Mouse (Mus musculus): ENCODE data around the gene Mchr1. TPM values are rescaled to one million over a fixed set of nuclear protein-coding genes. Genes with fewer than 3 reads are reported as not detected.
A peak's percentile ranks its signal among the peaks of the same experiment; 100 is the strongest.

The Mchr1 gene
- polyA plus RNA-seq, 1 experiment from 2014 or later = 0.48 TPM

DNA sequence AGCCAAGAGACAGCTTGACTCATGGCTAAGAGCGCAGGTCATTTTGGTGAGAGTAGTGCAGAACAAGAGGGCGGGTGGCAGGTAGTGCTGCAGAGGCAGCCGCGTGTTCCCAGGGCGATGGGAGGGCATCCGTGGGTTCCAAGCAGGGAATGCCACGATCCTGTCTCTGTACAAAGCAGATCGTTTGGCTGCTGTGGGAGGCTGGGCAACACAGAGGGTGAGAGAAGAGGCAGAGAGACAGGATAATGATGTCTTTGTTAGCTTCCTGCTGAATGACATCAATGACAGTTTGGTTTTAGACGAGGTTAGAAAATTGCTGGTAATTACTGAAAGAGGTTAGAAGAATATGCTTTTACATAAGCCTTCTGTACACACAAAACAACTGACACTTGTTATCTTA, 23.0 kb downstream of the Mchr1 start:
- no peak for DNase-seq (ENCODE audit: low spot score)
- Histone ChIP-seq H3K27me3 (ENCODE audit: insufficient read depth, poor library complexity, severe bottlenecking) (no peaks in the 10 kb centered on the region), H3K36me3 (no peaks in the 10 kb centered on the region), H3K9me3 (no peaks in the 10 kb centered on the region), H3K4me1 (peaks cover 7% of the 10 kb centered on the region; the same call in 1 of the 2 replicates), H3K27ac (no peak overlapping the region), H3K4me3 (no peak overlapping the region)
- 60% methylated on average over 9 of the region's 9 CpGs for WGBS

DNA sequence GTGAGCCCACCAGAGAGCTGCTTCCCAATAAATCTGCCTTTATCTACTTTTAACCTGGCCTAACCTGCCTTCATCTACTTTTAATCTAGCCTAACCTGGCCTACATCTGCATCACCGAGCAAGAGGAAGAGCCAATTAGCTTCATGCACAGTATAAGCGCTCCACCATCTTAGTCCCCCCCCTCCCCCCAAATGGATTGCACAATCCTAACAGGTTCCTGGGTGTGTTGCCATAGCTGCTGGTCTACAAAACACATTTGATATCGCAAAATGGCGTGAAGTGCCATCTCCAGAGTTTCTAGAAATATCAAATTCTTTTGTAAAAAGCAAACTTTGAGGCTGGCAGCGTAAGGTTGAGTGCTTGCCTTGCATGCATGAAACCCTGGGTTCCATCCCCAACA, 24.0 kb downstream of the Mchr1 start:
- WGBS = 87% methylated on average over 5 of the region's 5 CpGs
- no peak for DNase-seq (ENCODE audit: low spot score)
- Histone ChIP-seq H3K36me3 (no peaks in the 10 kb centered on the region), H3K27ac (no peak overlapping the region), H3K9me3 (no peaks in the 10 kb centered on the region), H3K4me1 (peaks cover 9% of the 10 kb centered on the region), H3K4me3 (no peak overlapping the region), H3K27me3 (ENCODE audit: insufficient read depth, poor library complexity, severe bottlenecking) (no peaks in the 10 kb centered on the region)

- Histone ChIP-seq H3K4me3 (no peak overlapping the region), H3K27me3 (ENCODE audit: insufficient read depth, poor library complexity, severe bottlenecking) (no peaks in the 10 kb centered on the region), H3K27ac (no peak overlapping the region), H3K9me3 (no peaks in the 10 kb centered on the region), H3K36me3 (no peaks in the 10 kb centered on the region), H3K4me1 (peaks cover 13% of the 10 kb centered on the region)
- no peak for DNase-seq (ENCODE audit: low spot score)
- 87% methylated on average over 9 of the region's 9 CpGs for WGBS
Measured at GRCm38 (mm10) chr15:81260208-81260607, 24.9 kb downstream of the Mchr1 start.

GRCm38 (mm10) chr15:81264392-81265095, 29.2 kb downstream of the Mchr1 start:
- H3K4me3 ChIP-seq = no peak overlapping the region
- H3K27me3 ChIP-seq (ENCODE audit: insufficient read depth, poor library complexity, severe bottlenecking) = no peaks in the 10 kb centered on the region
- no peaks in the 10 kb centered on the region for H3K36me3 ChIP-seq
- H3K4me1 ChIP-seq = peaks cover 6% of the 10 kb centered on the region; the same call in 1 of the 2 replicates
- no peak overlapping the region for H3K27ac ChIP-seq
- no peaks in the 10 kb centered on the region for H3K9me3 ChIP-seq
- WGBS = 45% methylated on average over 16 of the region's 16 CpGs
- DNase-seq (ENCODE audit: low spot score) = no peak

DNA sequence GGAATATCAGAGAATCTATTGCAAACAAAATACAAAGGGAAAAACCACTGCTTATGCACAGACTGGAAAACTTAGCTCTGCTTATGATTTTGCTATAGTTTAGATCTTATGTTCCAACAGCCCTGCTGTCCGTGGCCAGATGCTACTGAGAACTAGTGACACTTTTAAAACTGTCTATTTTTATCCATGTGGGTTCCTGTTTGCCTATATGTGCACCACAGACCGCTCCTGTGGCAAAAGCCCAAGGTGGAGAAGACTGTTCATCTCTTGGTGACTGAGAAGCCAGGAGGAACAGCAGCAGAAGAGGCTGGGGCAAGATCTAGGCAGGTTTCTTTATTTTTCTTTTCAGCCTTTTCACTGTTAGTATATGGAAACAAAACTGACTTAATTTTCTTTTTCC, 32.1 kb downstream of the Mchr1 start:
- DNase-seq (ENCODE audit: low spot score) = no peak
- no peak overlapping the region for H3K27ac ChIP-seq
- no peaks in the 10 kb centered on the region for H3K36me3 ChIP-seq
- no peaks in the 10 kb centered on the region for H3K9me3 ChIP-seq
- H3K4me3 ChIP-seq = no peak overlapping the region
- WGBS = 83% methylated on average over 2 of the region's 2 CpGs
- no peaks in the 10 kb centered on the region for H3K27me3 ChIP-seq (ENCODE audit: insufficient read depth, poor library complexity, severe bottlenecking)
- H3K4me1 ChIP-seq = peaks cover 9% of the 10 kb centered on the region

DNA sequence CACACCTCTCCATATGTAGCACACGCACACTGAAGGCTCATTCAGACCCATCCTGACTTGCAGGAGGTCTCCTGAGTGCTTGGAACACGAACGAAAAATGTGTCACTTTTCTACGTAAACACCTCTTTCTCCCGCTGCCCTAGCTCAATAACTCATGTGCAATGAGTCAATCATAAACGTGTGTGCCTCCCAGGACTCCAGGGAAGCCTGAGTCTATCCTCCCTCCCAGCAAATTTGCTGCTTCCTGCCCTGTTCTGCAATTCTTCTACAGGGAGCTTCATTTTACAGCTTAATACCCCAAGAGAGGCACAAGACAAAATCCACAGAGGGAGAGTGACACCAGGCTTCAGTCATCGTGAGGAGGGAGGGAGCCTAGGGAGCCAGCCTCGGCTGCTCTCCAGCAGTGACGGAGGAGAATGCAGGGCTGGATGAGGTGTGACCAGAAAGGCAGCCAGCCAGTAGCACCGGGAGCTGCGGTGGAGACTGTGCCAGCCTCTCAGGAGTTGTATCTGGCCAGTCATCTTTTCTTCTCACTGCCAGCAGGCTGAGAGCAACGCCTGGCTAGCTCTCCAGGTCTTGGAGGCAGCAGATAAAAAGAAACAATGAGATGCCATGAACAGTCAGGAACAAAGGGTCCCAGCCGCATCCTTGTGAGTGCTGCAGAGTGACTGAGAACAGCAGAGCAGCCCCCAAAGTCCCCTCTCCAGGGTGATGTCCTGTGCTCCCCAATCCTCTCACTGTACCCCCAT, 37.2 kb downstream of the Mchr1 start:
- DNase-seq (ENCODE audit: low spot score) = no peak
- 0 out of 2 replicates have a peak overlapping the region, but pooled peaks have one; percentile 17 for H3K27ac ChIP-seq
- no peak overlapping the region for H3K4me3 ChIP-seq
- no peaks in the 10 kb centered on the region for H3K9me3 ChIP-seq
- 25% methylated on average over 13 of the region's 13 CpGs for WGBS
- peaks cover 12% of the 10 kb centered on the region for H3K4me1 ChIP-seq
- no peaks in the 10 kb centered on the region for H3K36me3 ChIP-seq
- peaks cover under 1% of the 10 kb centered on the region; the same call in 1 of the 2 replicates for H3K27me3 ChIP-seq (ENCODE audit: insufficient read depth, poor library complexity, severe bottlenecking)

DNA sequence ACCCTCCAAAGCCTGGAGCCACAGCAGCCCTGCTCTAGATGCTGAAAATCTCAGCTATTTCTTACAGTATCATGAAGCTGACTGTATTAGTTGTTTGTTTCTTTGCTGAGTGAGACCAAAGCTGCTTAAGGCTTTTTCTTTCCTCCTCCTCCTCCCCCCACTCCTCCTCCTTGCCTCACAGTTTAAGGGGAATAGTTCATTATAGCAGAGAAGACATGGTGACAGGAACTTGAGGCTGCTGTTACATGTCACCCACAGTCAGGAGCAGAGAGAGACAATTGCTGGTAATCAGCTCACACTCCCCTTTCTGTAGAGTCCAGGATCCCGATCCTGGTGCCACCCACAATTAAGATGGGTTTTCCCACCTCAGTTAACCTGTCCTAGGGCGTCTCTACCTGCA, 38.1 kb downstream of the Mchr1 start:
- no peak overlapping the region for H3K27ac ChIP-seq
- no peaks in the 10 kb centered on the region for H3K9me3 ChIP-seq
- no peak for DNase-seq (ENCODE audit: low spot score)
- H3K36me3 ChIP-seq = no peaks in the 10 kb centered on the region
- H3K4me1 ChIP-seq = peaks cover 18% of the 10 kb centered on the region
- H3K4me3 ChIP-seq = no peak overlapping the region
- 41% methylated on average over 2 of the region's 2 CpGs for WGBS
- H3K27me3 ChIP-seq (ENCODE audit: insufficient read depth, poor library complexity, severe bottlenecking) = peaks cover 8% of the 10 kb centered on the region; the same call in 1 of the 2 replicates

DNA sequence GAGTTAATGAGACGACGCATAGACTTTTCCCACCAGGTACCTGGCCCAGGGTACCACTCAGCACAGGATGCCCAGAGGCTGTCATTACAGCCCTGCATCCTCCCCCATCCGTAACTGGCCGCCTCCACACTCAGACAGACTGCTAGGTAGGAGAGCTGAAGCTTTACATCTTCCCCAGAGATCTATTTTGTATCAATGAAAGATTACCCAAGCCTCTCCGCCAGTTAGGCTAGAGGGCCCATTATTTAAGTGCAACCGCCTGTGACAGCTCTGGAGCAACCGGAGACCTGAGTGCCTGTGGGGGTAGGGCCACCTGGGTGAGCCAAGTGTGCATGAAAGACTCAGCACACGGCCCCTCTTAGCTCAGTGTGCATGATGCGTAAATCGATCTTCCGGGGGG, 42.6 kb downstream of the Mchr1 start:
- no peak overlapping the region for H3K4me3 ChIP-seq
- 38% methylated on average over 11 of the region's 11 CpGs for WGBS
- H3K27me3 ChIP-seq (ENCODE audit: insufficient read depth, poor library complexity, severe bottlenecking) = peaks cover 12% of the 10 kb centered on the region; the same call in 1 of the 2 replicates
- peaks cover 10% of the 10 kb centered on the region for H3K4me1 ChIP-seq
- H3K27ac ChIP-seq = no peak overlapping the region
- H3K9me3 ChIP-seq = no peaks in the 10 kb centered on the region
- DNase-seq (ENCODE audit: low spot score) = no peak
- no peaks in the 10 kb centered on the region for H3K36me3 ChIP-seq

DNA sequence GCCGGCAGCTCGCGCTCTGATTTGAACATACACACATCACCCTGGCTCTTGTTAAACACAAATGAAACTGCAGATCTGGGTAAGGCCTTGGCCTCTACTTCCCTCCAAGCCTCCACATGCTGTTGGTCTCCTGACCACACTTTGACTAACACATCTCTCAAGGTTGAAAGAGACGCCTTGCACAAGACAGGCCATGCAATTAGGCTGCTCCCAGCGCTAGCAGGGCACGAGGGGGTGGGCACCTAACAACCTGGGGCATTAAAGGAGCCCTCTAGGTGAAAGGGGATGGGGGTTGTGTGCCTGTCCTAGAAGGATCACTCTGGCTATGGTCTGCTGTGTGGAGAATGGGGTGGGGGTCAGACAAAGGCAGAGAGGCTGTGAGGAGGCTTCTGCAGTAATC, 43.4 kb downstream of the Mchr1 start:
- Histone ChIP-seq H3K27me3 (ENCODE audit: insufficient read depth, poor library complexity, severe bottlenecking) (peaks cover 12% of the 10 kb centered on the region; the same call in 1 of the 2 replicates), H3K36me3 (no peaks in the 10 kb centered on the region), H3K4me3 (no peak overlapping the region), H3K27ac (no peak overlapping the region), H3K4me1 (peaks cover 6% of the 10 kb centered on the region; the same call in 1 of the 2 replicates), H3K9me3 (no peaks in the 10 kb centered on the region)
- 81% methylated on average over 6 of the region's 6 CpGs for WGBS
- DNase-seq (ENCODE audit: low spot score) = no peak

DNA sequence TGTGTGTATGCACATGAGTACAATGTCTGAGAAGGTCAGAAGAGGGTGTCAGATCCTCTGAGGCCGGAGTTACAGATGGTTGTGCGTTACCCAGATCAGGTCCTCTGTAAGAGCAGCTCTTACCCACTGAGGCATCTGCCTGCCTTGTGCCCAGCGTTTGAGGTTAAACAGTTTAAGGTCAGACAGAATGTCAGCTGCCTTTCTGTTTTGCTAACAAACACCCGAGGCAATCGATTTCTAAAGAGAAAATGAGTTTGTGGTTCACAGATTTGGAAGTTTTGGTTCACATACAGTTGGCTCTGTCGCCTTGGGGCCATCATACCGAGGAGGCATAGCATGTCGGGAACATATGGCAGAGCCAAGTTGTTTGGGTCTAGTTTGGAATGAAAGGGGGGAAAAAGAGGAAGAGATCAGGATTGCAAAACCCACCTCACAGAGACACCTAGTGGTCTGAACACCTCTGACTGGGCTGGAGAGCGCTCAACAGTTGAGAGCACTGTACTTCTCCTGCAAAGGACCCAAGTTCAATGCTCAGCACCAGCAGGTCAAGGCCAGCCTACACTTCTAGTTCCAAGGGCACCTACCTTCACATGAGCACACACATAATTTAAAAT, 48.9 kb downstream of the Mchr1 start:
- no peak overlapping the region for H3K27ac ChIP-seq
- DNase-seq (ENCODE audit: low spot score) = no peak
- H3K4me3 ChIP-seq = no peak overlapping the region
- WGBS = 77% methylated on average over 9 of the region's 9 CpGs
- no peaks in the 10 kb centered on the region for H3K9me3 ChIP-seq
- no peaks in the 10 kb centered on the region for H3K27me3 ChIP-seq (ENCODE audit: insufficient read depth, poor library complexity, severe bottlenecking)
- H3K36me3 ChIP-seq = no peaks in the 10 kb centered on the region
- H3K4me1 ChIP-seq = no peaks in the 10 kb centered on the region

Other genes with a start within 250 kb of the Mchr1 start
- 18.3 and 26.9 TPM in 2 replicates for gene Mrtfa, start 44.7 kb upstream of the Mchr1 start, polyA plus RNA-seq (2016; fragmentation: Nextera tagmentation; extraction: Ambion mirVana)
- 58.5 and 70.4 TPM in 2 replicates for gene Slc25a17, start 125.3 kb downstream of the Mchr1 start, polyA plus RNA-seq (2016; fragmentation: Nextera tagmentation; extraction: Ambion mirVana)
- 154 and 183 TPM in 2 replicates for gene St13, start 164.6 kb downstream of the Mchr1 start, polyA plus RNA-seq (2016; fragmentation: Nextera tagmentation; extraction: Ambion mirVana)
- gene Xpnpep3, start 164.6 kb downstream of the Mchr1 start, polyA plus RNA-seq (2016; fragmentation: Nextera tagmentation; extraction: Ambion mirVana) = 12.3 and 15.1 TPM in 2 replicates
- gene Dnajb7, start 172.8 kb downstream of the Mchr1 start, polyA plus RNA-seq (2016; fragmentation: Nextera tagmentation; extraction: Ambion mirVana) = 1.5 and 1.7 TPM in 2 replicates
- gene Rbx1, start 230.8 kb downstream of the Mchr1 start, polyA plus RNA-seq (2016; fragmentation: Nextera tagmentation; extraction: Ambion mirVana) = 461 and 481 TPM in 2 replicates